Mouse (Mus musculus): Measurements from ENCODE around the gene A430078G23Rik.

GRCm38 (mm10) chr8:3352715-3353114 lies 500 bp upstream of the A430078G23Rik start:
- TF ChIP-seq CTCF (IDR thresholded peaks at IDR 0.05; ENCODE audit: low read depth, low read length), result no peak
- TF ChIP-seq POLR2AphosphoS5 (IDR thresholded peaks at IDR 0.05; ENCODE audit: insufficient replicate concordance, low read depth, low read length), result no peak
- TF ChIP-seq GATA1 (IDR thresholded peaks at IDR 0.05; ENCODE audit: borderline replicate concordance, low read length), result no peak
- TF ChIP-seq TAL1 (conservative IDR thresholded peaks at IDR 0.05; ENCODE audit: low read depth, low read length), result no peak

All from G1E (cell line).